Mouse (Mus musculus): ENCODE data around the gene Stpg3.

- TF ChIP-seq POLR2A (IDR thresholded peaks at IDR 0.05; ENCODE audit: low read depth, low read length) (no peak), MXI1 (IDR thresholded peaks at IDR 0.05; ENCODE audit: low read depth, low read length) (no peak), POLR2AphosphoS2 (IDR thresholded peaks at IDR 0.05; ENCODE audit: low read depth, low read length) (no peak), CTCF (conservative IDR thresholded peaks at IDR 0.05 in 1 of 2, IDR thresholded peaks at IDR 0.05 in 1 of 2; ENCODE audit: low read depth in 2 of 2, low read length in 2 of 2) (no peak)
These were observed 47.4 kb upstream of the Stpg3 start for GRCm38 (mm10) chr2:25261870-25262269.
